Mouse (Mus musculus): Measurements from ENCODE around the gene Tmem131l.

GRCm38 (mm10) chr3:83962571-83962970 lies 77.4 kb downstream of the Tmem131l start:
- no peak for TF ChIP-seq CTCF (conservative IDR thresholded peaks at IDR 0.05; ENCODE audit: insufficient read depth, insufficient read length, low read depth, low read length)
- TF ChIP-seq POLR2A (IDR thresholded peaks at IDR 0.05; ENCODE audit: low read depth, low read length): no peak
